Mouse (Mus musculus) liver, adult 2 months (tissue): Measurements from ENCODE around the gene Pdpk1.

Experiments used
- CTCF ChIP-seq: fragments of 200-500 bp; IDR thresholded peaks from 2 replicates; pipeline ENCODE4 v1.5.1; 2011; ENCODE audit warnings: low read depth, low read length, control low read depth
- POLR2A ChIP-seq: fragments of 200-500 bp; IDR thresholded peaks from 2 replicates; pipeline ENCODE4 v1.6.1; 2011; ENCODE audit warnings: low read length, control low read depth; ENCODE audit not compliant: insufficient read depth; ENCODE audit errors: extremely low read depth

DNA sequence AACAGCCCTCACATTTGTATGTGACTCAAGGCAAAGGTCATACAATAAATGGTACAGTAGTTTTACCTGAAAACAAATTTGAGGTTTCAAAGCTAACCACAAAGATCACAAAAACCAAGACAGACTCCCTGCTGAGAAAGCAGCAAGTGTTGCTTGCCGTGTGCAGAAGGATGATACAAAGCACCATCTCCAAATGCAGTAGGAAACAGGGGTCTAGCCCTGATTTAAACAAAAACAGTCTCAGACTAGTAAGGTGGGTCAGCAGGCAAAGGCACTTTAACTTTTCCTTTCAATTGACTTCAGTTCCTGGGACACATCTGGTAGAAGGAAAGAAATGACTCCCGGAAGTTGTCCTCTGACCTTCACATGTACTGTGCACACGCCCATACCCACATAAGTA is 23.9 kb downstream of the Pdpk1 start:
- TF ChIP-seq POLR2A (no peak), CTCF (no peak)
